Mouse (Mus musculus) ovary, adult 10 weeks (tissue): ENCODE measurements around the gene Rabac1. TPM values are rescaled to one million over a fixed set of nuclear protein-coding genes. Genes with fewer than 3 reads are reported as not detected.

Experiments used
- polyA plus RNA-seq: library from polyadenylated mRNA; stranded (reverse); fragments of 350-450 nt; fragmentation: Illumina TruSeq; extraction: RNeasy Lipid Tissue Mini Kit (QIAGEN cat#74804); gene quantifications from one replicate; pipeline ENCODE4 v1.2.3, GENCODE M21; 2014

Rabac1 gene
- not detected for polyA plus RNA-seq

GRCm38 (mm10) chr7:24971972-24972893 lies at the start of gene Rabac1:
Gene Rabac1, minus strand, starts transcription at chr7:24972754.

DNA sequence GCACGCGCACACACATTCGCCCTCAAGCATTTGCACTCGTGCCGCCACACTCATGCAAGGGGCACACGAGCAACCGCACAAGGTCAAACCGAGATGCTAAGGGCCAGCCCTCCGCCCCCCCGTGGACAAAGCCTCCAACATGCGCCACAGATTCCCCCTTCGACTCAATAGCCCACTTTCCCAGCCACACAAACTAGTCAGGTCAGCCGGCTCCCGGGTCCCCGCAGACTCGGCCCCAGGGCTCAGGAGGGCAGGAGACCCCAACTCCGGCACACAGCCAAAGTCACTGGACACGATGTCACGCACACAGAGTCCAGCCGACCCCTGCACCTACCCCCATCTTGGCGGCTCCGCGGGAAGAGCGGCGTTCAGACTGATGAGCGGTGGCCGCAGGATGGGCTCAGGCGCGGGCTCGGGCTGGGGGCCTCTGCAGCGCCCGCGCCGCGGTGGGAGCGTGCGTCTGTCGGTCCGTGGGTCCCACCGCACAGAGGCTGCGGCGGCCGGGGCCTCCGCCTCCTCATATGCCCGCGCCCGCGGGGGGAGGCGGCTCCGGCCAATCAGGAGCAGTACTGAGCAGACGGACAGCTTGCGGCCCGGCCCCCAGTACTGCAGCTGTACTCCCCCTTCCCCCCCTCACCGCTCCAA lies 33.0 kb upstream of the Rabac1 start, which contains the start of gene Atp1a3:
TSS of gene Atp1a3 (minus strand) at position 538 of the 645 bp plus-strand sequence.

DNA sequence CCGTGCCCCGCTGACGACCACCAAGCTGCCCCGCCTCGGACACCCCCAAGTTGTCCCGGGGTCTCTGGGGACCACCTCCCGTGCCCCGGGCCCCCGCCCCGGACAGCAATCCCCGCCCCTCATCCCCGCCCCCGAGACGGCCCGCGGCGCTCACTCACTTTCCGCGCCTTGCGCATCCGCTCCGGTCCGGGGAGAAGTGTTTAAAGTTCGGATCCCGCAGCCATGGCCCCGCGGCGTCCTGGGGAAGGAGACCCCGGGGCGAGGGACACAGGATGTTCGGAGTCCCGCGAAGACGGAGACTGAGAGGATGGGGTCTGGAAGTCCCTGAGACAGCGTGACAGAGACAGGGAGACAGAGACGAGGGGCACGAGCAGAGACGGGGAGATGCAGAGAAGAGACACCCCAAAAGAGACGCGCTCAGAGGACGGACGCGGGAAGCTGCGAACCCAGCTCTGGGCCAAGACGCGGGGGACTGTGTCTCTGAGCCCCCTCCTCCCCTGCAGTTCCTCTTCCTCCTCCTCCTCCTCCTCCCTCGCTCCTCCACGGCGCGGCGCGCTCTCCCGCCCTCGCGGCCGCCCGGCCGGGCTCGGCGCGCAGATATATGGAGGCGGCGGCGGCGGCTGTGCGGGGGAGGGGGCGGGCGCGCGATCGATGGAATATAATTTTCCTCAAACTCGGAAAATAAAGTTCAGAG lies 28.1 kb downstream of the Rabac1 start, which contains the start of gene Gm4881:
TSS of gene Gm4881 (minus strand) at position 238 of the 694 bp plus-strand sequence.

Other genes with a start within 250 kb of the Rabac1 start
- gene Gm4763, start 245.8 kb downstream of the Rabac1 start, polyA plus RNA-seq = not detected
- 0.17 TPM for gene Cd177, start 212.4 kb downstream of the Rabac1 start, polyA plus RNA-seq
- 0.83 TPM for gene Ceacam10, start 195.5 kb downstream of the Rabac1 start, polyA plus RNA-seq
- gene Gm9844, start 110.5 kb downstream of the Rabac1 start, polyA plus RNA-seq = not detected
- not detected for gene Lypd4, start 102.8 kb downstream of the Rabac1 start, polyA plus RNA-seq
- not detected for gene Dmrtc2, start 102.7 kb downstream of the Rabac1 start, polyA plus RNA-seq
- gene Rps19, start 88.4 kb downstream of the Rabac1 start, polyA plus RNA-seq = 9.2 TPM
- gene Cd79a, start 75.4 kb downstream of the Rabac1 start, polyA plus RNA-seq = not detected
- 0.37 TPM for gene Arhgef1, start 69.8 kb downstream of the Rabac1 start, polyA plus RNA-seq
- gene Gm4881, start 28.3 kb downstream of the Rabac1 start, polyA plus RNA-seq = not detected
- gene Atp1a3, start 33.2 kb upstream of the Rabac1 start, polyA plus RNA-seq = 0.20 TPM
- 1.4 TPM for gene Grik5, start 99.6 kb upstream of the Rabac1 start, polyA plus RNA-seq
- gene Zfp574, start 99.8 kb upstream of the Rabac1 start, polyA plus RNA-seq = 1.2 TPM
- gene Pou2f2, start 207.0 kb upstream of the Rabac1 start, polyA plus RNA-seq = 0.86 TPM
- gene Dedd2, start 247.9 kb upstream of the Rabac1 start, polyA plus RNA-seq = 0.51 TPM
- gene Zfp526, start 248.7 kb upstream of the Rabac1 start, polyA plus RNA-seq = 1.6 TPM